Mouse (Mus musculus): ENCODE measurements around the gene Dbx1. TPM values are rescaled to one million over a fixed set of nuclear protein-coding genes. Genes with fewer than 3 reads are reported as not detected.

Dbx1 gene
- polyA plus RNA-seq, 1 experiment from 2014 or later = not detected

DNA sequence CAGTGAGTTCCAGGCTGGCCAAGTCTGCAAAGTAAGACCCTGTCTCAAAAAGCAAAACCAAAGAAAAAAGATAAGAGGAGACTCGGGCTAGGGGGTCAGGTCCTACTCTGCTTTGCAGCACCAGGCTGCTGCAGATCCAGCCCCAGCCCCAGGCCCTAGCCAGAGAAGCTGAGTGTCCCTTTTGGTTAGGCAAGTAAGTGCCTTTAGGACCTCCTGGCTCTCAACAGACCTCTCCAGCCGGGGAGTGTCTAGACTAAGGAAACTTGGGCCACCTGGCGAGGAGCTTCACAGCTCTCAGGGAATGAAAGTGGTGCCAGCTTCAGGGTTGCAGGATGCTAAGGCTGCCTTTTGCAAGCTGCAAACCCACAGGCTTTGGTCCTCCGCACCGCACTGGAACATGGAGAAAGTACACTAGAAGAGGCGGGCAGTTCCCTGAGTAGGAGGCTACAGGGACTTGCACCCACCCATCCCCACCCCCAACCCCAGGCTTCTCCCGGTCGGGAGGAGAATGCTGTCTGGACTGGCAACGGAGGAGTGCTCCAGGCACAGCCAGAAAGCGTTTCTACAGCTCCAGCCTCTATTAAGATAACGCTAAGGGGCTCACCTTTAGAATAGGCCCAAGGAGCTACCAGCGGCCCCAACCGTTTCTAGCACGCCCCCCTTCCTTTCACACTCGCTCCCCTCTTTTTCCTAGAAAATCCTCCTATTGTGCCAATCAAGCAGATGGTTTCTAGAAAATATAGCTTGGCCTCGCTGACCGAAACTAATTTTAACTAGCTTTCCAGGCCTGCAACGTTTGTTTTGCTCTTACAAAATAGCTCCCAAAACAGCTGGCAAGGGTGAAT is 3.4 kb upstream of the Dbx1 start:
- no peak for ATAC-seq (ENCODE audit: extremely low read depth, insufficient number of reproducible peaks, low FRiP score, low TSS enrichment)

DNA sequence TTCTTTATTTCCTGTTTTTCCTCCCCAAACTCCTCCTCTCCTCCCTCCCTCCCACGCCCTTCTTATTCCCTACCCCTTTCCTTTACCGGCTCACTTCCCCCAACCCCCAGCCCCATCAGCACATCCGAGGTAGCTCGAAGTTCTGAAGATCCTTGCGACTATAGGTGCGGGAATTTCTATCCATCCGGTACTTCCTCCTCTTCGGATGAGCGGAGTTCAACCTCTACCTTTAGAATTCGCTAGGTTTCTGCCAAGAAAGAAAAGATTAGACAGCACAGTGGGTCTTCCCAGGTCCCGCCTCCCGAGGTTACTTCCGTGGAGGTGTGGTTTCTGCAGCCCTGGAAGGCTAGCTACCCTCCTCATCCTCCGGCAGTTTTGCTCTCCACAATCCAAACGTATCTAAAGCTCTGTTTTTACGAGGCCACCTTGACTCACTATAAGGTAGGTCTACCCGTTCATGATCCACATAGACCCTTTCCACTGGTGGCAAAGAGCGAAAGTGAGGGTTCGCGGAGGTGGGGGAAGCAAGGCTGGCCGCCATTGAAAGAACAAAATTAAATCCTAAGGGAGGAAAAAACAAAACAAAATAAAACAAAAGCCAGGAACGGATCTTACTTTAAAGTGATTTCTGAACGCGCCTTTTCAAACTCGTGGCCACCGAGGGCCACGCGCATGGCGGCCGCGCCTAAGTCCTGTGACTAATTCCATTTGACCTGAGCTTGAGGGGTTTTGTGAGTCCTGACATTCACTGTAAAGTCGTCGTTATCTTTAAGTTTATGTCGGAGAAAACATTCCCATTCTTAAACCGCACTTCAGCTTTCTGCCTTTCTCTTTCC is 2.5 kb upstream of the Dbx1 start:
- Histone ChIP-seq H3K4me2 (peak overlapping the region; percentile 47), H3K27ac (replicated peaks) (no peak overlapping the region), H3K27me3 (replicated peaks) (peaks cover 94% of the 10 kb centered on the region), H3K4me1 (peaks cover 17% of the 10 kb centered on the region), H3K4me3 (peak overlapping the region; percentile 28), H3K9me3 (no peaks in the 10 kb centered on the region), H3K9ac (no peak overlapping the region), H3K36me3 (no peaks in the 10 kb centered on the region)
- WGBS = 2% methylated on average over 35 of the region's 35 CpGs
- ATAC-seq (ENCODE audit: extremely low read depth, insufficient number of reproducible peaks, low FRiP score, low TSS enrichment) = no peak

More for the DNA sequence above, 3.4 kb upstream of the Dbx1 start:
- Histone ChIP-seq H3K27ac (replicated peaks) (no peak overlapping the region), H3K9me3 (no peaks in the 10 kb centered on the region), H3K9ac (no peak overlapping the region), H3K4me1 (peaks cover 8% of the 10 kb centered on the region), H3K4me3 (no peak overlapping the region), H3K36me3 (no peaks in the 10 kb centered on the region), H3K27me3 (replicated peaks) (peaks cover 89% of the 10 kb centered on the region), H3K4me2 (no peak overlapping the region)
- WGBS = 21% methylated on average over 18 of the region's 18 CpGs

DNA sequence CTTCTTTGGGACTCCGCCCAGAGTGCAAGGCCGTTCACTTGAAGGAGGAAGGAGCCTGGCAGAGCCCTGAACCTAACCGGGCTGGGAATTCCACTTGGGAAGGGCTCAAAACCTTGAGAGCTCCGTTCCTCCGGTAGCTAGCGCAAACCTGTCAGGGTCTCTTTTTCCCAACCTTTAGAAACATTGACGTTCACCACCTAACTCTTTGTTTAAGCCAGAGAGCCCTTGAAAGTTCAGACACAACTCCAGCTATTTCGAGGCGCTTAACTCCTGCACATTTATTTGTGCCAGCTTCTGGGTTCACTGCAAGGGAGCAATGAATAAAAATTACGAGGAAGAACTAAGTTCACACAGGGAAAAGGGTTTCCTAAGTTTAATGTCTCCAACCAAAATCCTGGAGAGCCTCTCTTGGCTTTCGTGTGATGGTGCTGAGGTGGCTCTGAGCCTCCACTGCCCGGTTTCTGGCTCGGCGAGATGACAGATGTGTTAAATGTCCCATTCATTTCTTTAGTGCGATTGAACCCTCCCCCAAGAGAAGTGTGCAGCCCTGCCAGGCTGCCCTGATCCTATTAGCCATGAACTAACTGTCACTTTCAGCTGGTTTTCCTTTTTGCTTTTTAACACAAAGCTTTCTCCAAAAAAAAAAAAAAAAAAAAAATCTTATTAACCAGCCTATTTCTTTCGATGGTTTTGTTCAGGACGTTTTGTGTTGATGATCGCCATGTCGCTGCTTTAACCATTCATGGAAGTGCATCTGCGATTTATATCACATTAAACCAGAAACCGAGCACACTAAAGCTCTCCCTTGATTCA is 1.4 kb upstream of the Dbx1 start:
- no peak for ATAC-seq (ENCODE audit: extremely low read depth, insufficient number of reproducible peaks, low FRiP score, low TSS enrichment)
- no peak overlapping the region for H3K9ac ChIP-seq
- no peak overlapping the region for H3K4me2 ChIP-seq
- H3K27ac ChIP-seq (replicated peaks) = no peak overlapping the region
- H3K9me3 ChIP-seq = no peaks in the 10 kb centered on the region
- H3K27me3 ChIP-seq (replicated peaks) = peaks cover 98% of the 10 kb centered on the region
- WGBS = 2% methylated on average over 21 of the region's 21 CpGs
- no peaks in the 10 kb centered on the region for H3K36me3 ChIP-seq
- no peak overlapping the region for H3K4me3 ChIP-seq
- H3K4me1 ChIP-seq = peaks cover 28% of the 10 kb centered on the region

DNA sequence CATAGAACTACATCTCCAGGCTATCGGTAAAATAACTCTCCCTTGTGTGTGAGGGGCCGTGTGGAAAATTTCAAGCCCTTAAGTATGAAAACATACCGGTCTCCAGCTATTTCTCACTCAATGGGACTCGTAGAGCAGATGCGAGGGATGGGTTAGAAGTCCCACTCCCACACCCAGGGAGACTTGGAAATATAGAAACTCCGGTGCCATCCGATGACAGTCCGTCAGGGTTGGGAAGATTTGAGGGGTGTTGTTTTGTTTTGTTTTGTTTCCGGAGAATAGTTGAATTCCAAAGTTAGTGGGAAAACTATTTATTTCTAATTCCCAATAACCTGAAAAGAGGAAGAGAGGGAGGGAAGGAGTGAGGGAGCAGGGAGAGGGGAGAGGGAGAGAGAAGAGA is 632 bp upstream of the Dbx1 start:
- H3K4me1 ChIP-seq = peaks cover 31% of the 10 kb centered on the region
- H3K4me3 ChIP-seq = no peak overlapping the region
- H3K27ac ChIP-seq (replicated peaks) = no peak overlapping the region
- H3K9ac ChIP-seq = no peak overlapping the region
- 1% methylated on average over 9 of the region's 9 CpGs for WGBS
- H3K4me2 ChIP-seq = no peak overlapping the region
- H3K27me3 ChIP-seq (replicated peaks) = peaks cover 99% of the 10 kb centered on the region
- no peak for ATAC-seq (ENCODE audit: extremely low read depth, insufficient number of reproducible peaks, low FRiP score, low TSS enrichment)
- no peaks in the 10 kb centered on the region for H3K36me3 ChIP-seq
- no peaks in the 10 kb centered on the region for H3K9me3 ChIP-seq

DNA sequence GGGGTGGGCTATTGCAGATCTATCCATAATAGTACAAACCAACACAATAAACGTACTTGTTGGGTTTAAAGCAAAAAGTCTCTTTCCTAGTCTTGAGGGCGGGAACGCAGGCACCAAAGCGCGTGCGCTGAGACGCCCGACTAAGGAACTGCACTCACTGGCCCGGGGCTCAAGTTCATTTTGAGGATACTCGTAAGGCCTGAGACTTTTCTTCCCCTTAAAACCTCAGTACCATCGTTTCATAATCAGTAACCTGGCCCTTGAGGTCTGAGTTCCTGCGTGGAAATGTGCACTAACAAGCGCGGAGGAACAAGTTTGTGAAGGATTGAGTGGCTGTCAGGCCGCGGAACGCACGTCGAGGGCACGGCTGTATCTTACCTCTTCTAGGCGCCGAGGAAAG is 678 bp downstream of the Dbx1 start:
- ATAC-seq (ENCODE audit: extremely low read depth, insufficient number of reproducible peaks, low FRiP score, low TSS enrichment) = no peak
- H3K36me3 ChIP-seq = no peaks in the 10 kb centered on the region
- H3K4me1 ChIP-seq = peaks cover 33% of the 10 kb centered on the region
- H3K9ac ChIP-seq = no peak overlapping the region
- no peak overlapping the region for H3K4me2 ChIP-seq
- WGBS = 1% methylated on average over 22 of the region's 22 CpGs
- H3K4me3 ChIP-seq = no peak overlapping the region
- H3K27ac ChIP-seq (replicated peaks) = no peak overlapping the region
- H3K27me3 ChIP-seq (replicated peaks) = peaks cover 99% of the 10 kb centered on the region
- H3K9me3 ChIP-seq = no peaks in the 10 kb centered on the region

DNA sequence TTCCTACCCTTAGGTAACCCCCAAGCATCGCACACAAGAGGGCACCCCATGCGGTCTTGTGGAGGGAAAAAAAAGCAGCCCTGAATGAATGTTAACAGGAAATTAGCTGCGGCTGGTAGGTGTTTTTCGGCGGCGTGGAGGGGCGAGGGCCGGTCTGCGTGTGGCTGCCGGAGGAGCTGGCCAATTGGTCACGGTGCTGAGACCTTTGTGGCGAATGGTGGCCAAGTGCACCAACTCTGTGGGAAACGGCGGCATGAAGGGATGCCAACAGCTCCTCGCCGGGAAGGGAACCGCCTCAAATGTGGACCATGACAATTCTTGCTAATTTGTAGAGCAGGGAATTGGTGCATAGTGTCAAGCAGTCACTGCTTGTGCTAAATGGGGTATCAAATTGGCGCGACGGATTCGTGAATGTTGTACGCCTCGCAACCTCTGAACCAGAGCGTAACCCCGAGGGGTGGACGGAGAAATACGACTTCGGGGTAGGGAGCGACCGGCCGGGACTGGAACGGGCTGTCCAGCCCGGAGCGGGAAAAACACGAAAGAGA is 1.5 kb downstream of the Dbx1 start:
- Histone ChIP-seq H3K4me1 (peaks cover 33% of the 10 kb centered on the region), H3K27me3 (replicated peaks) (peaks cover 99% of the 10 kb centered on the region), H3K9me3 (no peaks in the 10 kb centered on the region), H3K36me3 (no peaks in the 10 kb centered on the region), H3K9ac (no peak overlapping the region), H3K27ac (replicated peaks) (no peak overlapping the region), H3K4me3 (0 out of 2 replicates have a peak overlapping the region, but pooled peaks have one; percentile 51), H3K4me2 (peak overlapping the region; percentile 71)
- WGBS = 1% methylated on average over 35 of the region's 35 CpGs
- no peak for ATAC-seq (ENCODE audit: extremely low read depth, insufficient number of reproducible peaks, low FRiP score, low TSS enrichment)

DNA sequence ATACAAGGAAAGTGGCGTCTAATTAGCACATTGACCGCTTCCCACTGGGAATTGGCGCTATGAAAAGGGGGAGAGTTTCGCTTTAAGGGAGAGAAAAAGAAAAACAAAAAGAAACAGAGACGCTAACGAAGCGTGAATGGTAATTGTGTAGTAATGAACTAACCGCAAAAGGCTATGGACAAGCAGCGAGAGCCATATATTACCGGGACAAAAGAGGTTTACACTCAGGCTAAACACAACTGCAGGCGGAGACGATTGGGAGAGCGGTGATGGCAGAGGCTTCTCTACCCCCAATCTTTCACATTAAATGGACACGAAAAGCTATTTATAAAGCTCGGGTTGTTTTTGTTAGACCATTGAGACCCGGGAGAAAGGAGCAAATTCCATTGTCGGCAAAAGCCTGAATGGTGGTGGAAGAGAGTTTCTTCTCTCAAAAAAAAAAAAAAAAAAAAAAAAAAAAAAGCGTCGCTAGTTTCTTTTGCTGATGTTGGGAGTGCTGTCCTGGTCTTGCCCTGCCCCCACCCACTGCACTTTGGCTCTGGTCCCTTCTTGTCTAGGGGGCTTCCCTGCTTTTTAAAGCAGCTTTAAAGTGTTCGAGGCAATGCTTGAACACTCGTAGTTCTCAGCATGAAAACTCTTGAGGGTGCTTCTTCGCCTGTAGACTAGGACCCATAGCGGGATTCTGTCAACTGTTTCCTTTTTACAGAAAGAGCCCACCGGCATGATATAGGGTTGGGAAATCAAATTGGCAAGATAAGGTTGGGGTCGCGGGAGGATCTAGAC is 2.2 kb downstream of the Dbx1 start:
- H3K36me3 ChIP-seq = no peaks in the 10 kb centered on the region
- H3K9me3 ChIP-seq = no peaks in the 10 kb centered on the region
- ATAC-seq (ENCODE audit: extremely low read depth, insufficient number of reproducible peaks, low FRiP score, low TSS enrichment) = no peak
- H3K4me1 ChIP-seq = peaks cover 33% of the 10 kb centered on the region
- 2% methylated on average over 26 of the region's 26 CpGs for WGBS
- peaks cover 99% of the 10 kb centered on the region for H3K27me3 ChIP-seq (replicated peaks)
- peak overlapping the region; percentile 51 for H3K4me3 ChIP-seq
- H3K4me2 ChIP-seq = peak overlapping the region; percentile 71
- no peak overlapping the region for H3K27ac ChIP-seq (replicated peaks)
- no peak overlapping the region for H3K9ac ChIP-seq

DNA sequence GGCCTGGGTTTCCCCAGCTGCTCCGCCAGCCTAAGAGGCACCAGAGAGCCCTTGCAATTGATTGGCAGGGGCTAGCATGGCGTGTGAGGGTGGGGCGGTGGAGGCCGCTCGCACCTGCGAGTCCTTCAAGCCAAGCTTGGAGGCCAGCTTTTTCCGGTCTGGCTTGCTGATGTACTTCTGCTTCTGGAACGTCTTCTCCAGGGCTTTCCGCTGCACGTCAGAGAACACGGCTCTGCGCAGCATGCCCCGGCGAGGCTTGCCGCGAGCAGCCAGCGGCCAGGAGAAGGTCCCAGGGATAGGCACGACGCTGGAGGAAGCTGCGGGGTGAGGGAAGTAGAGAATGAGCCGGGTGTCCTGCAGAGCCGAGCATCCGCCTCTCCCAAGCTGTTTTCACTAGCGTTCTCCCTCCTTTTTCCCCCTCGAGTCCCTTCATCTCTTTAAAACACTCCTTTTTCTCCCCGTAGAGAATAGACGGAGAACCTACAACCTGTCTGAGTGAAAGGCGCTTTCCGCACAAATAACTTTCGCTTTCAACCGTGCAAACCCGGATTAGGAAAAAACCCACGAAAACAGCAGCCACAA is 3.2 kb downstream of the Dbx1 start:
- Histone ChIP-seq H3K4me3 (peak overlapping the region; percentile 51), H3K27me3 (replicated peaks) (peaks cover 99% of the 10 kb centered on the region), H3K27ac (replicated peaks) (no peak overlapping the region), H3K4me1 (peaks cover 28% of the 10 kb centered on the region), H3K36me3 (no peaks in the 10 kb centered on the region), H3K9me3 (no peaks in the 10 kb centered on the region), H3K9ac (peak overlapping the region; percentile 54), H3K4me2 (peak overlapping the region; percentile 71)
- ATAC-seq (ENCODE audit: extremely low read depth, insufficient number of reproducible peaks, low FRiP score, low TSS enrichment) = no peak
- under 1% methylated on average over 33 of the region's 33 CpGs for WGBS

DNA sequence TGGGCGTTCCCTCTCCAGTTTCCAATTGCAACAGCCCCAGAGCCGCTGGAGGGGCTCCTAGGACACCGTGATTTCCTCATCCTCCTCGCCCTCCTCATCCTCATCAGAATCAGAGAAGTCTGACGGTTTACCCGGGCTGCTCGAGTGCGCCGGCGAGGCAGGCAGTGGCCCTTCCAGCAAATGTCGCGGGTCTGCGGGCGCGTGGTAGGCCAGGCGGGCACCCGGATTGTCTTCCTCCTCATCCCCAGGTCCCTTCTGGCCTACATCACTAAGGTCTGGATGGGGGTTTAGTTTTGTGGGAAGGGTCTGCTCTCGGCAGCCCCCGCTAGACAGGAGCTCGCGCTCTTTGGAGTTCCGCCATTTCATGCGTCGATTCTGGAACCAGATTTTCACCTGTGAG is 4.3 kb downstream of the Dbx1 start:
- Histone ChIP-seq H3K36me3 (no peaks in the 10 kb centered on the region), H3K9me3 (no peaks in the 10 kb centered on the region), H3K4me3 (peak overlapping the region; percentile 20; the same call in 1 of the 2 replicates), H3K4me2 (peak overlapping the region; percentile 26; the same call in 1 of the 2 replicates), H3K27me3 (replicated peaks) (peaks cover 98% of the 10 kb centered on the region), H3K27ac (replicated peaks) (no peak overlapping the region), H3K4me1 (peaks cover 28% of the 10 kb centered on the region), H3K9ac (no peak overlapping the region)
- 5% methylated on average over 24 of the region's 24 CpGs for WGBS
- ATAC-seq (ENCODE audit: extremely low read depth, insufficient number of reproducible peaks, low FRiP score, low TSS enrichment) = no peak

DNA sequence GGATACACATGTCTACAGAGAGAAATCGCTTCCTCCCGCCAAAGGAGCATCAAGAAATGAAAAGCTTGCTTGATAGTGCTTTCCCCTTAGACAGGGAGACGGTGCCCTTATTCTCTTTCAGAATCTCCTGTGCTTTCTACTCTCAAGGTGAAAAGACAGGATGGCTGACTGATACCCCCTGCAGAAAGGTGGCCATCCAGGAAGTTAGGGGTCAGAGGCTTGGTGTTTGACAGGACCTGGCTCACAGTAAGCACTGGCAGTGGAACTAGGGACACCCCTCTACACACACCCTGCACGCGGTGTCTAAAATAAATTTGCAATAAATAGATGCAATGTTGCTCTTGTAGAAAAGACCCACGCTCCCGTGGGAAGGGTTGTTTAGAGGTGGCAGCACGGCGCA is 4.8 kb downstream of the Dbx1 start:
- Histone ChIP-seq H3K9ac (no peak overlapping the region), H3K4me2 (no peak overlapping the region), H3K9me3 (no peaks in the 10 kb centered on the region), H3K4me1 (peaks cover 28% of the 10 kb centered on the region), H3K27ac (replicated peaks) (no peak overlapping the region), H3K4me3 (no peak overlapping the region), H3K36me3 (no peaks in the 10 kb centered on the region), H3K27me3 (replicated peaks) (peaks cover 98% of the 10 kb centered on the region)
- ATAC-seq (ENCODE audit: extremely low read depth, insufficient number of reproducible peaks, low FRiP score, low TSS enrichment) = no peak
- WGBS = 10% methylated on average over 9 of the region's 9 CpGs
